Mouse (Mus musculus): ENCODE results near the gene Dph1.

- no peak; the same call in 1 of the 2 replicates for TF ChIP-seq CTCF (IDR thresholded peaks at IDR 0.05; ENCODE audit: low read depth)
- no peak for TF ChIP-seq EP300 (IDR thresholded peaks at IDR 0.05; ENCODE audit: low read depth)
Measured at GRCm38 (mm10) chr11:75147846-75148168, 43.2 kb downstream of the Dph1 start.

All from heart, postnatal 0 days (tissue).